Mouse (Mus musculus) activated CD4-positive, CD25-positive, alpha-beta regulatory T cell, adult 4 months (primary cell): ENCODE results near the gene Drp2. TPM values are rescaled to one million over a fixed set of nuclear protein-coding genes. Genes with fewer than 3 reads are reported as not detected.

Experiments
- polyA plus RNA-seq, 2 experiments: library from polyadenylated mRNA; unstranded; fragments of 100-300 nt; shearing (Covaris generic); gene quantifications; one replicate each; pipeline ENCODE4 v1.2.1; 2017

Drp2 gene
- polyA plus RNA-seq, 2 experiments from 2014 or later, result 0.17 TPM; not detected in 1

Other genes starting within 250 kb of the Drp2 start
- gene Xkrx, start 242.5 kb upstream of the Drp2 start, polyA plus RNA-seq, result 1 to 10 TPM in 1 of 2 experiments, under 1 TPM in 1; 0.64 to 1.5 TPM
- under 1 TPM in 1 of 2 experiments, not detected in 1; 0.19 TPM for gene Arl13a, start 217.1 kb upstream of the Drp2 start, polyA plus RNA-seq
- gene Nox1, start 182.6 kb upstream of the Drp2 start, polyA plus RNA-seq, result under 1 TPM; 0.45 to 0.99 TPM
- gene Trmt2b, start 127.6 kb upstream of the Drp2 start, polyA plus RNA-seq, result 10 to 100 TPM; 21.7 to 23.1 TPM
- not detected for gene Tmem35a, start 109.3 kb upstream of the Drp2 start, polyA plus RNA-seq
- 1 to 10 TPM; 6.1 to 6.2 TPM for gene Cenpi, start 96.5 kb upstream of the Drp2 start, polyA plus RNA-seq
- not detected for gene Taf7l, start 71.9 kb downstream of the Drp2 start, polyA plus RNA-seq
- 10 to 100 TPM; 31.0 to 38.7 TPM for gene Timm8a1, start 137.3 kb downstream of the Drp2 start, polyA plus RNA-seq
- 1 to 10 TPM in 1 of 2 experiments, under 1 TPM in 1; 0.65 to 2.3 TPM for gene Btk, start 179.0 kb downstream of the Drp2 start, polyA plus RNA-seq
- 100 to 1,000 TPM; 650 to 747 TPM for gene Rpl36a, start 181.1 kb downstream of the Drp2 start, polyA plus RNA-seq
- 1 to 10 TPM; 4.6 to 5.0 TPM for gene Gla, start 196.6 kb downstream of the Drp2 start, polyA plus RNA-seq
- gene Hnrnph2, start 196.6 kb downstream of the Drp2 start, polyA plus RNA-seq, result 100 to 1,000 TPM in 1 of 2 experiments, 10 to 100 TPM in 1; 75.6 to 106 TPM